Mouse (Mus musculus): ENCODE measurements around the gene Mrps6. TPM values are rescaled to one million over a fixed set of nuclear protein-coding genes. Genes with fewer than 3 reads are reported as not detected.
"Not testable (repeated sequence)": the region's sequence is repeated elsewhere in the genome, so short reads cannot be mapped to it uniquely, and the experiment has no call there.

Mrps6 gene
- total RNA-seq, 2 experiments from 2014 or later, result 14.4 to 41.0 TPM

DNA sequence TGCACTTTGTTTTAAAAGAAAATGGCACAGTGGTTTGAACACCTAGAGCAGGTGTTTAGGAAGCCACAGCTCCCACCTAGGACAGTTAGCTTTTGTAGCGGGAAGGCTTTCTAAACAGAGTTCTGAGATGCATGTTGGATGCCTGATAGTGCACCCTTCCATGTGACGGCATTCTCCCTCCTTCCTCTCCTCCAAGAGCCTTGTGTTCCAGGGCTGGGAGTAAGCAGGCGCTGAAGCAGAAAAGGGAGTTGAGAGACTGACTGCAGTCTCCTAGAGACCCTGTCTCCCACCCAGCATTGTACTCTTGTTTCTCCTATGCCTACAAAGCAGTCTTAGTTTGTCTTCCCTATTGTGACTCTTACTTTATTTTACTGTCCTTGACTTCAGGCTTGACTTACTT, 2.1 kb downstream of the Mrps6 start:
- no peak for ATAC-seq (replicated peaks; ENCODE audit: poor library complexity, severe bottlenecking)

DNA sequence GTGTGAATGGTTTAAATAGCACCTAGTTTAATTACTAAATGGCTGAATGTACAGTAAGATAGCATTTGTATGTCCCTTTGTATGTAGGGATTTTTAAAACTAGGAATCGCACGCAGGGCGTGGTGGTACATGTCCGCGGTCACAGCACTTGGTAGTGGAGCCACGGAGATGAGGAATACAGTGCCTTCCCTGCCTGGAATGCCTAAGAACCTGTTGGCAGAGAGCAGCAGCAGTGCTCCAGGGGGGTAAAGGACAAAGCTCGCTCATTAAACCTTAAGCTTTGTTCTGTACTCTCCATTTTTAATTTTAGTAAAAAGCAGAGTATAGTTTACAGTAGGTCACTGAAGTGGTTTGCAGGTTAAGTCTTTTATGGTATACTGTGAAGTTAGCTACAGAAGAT, 3.5 kb downstream of the Mrps6 start:
- ATAC-seq (replicated peaks; ENCODE audit: poor library complexity, severe bottlenecking), result no peak

DNA sequence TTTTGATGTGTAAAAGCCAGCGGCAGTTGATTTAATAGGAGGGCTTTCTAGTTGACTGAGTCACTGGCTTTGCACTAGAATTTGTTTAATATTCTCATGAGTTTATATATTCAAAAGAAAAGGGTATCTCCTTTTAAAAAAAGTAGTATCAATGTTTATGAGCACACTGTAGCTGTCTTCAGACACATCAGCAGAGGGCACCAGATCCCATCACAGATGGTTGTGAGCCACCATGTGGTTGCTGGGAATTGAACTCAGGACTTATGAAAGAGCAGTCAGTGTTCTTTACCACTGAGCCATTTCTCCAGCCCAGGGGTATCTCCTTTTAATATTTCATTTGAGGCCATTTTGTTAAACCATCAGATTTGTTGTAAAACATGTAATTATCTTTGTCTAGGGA, 4.8 kb downstream of the Mrps6 start:
- ATAC-seq (replicated peaks; ENCODE audit: poor library complexity, severe bottlenecking), result no peak

DNA sequence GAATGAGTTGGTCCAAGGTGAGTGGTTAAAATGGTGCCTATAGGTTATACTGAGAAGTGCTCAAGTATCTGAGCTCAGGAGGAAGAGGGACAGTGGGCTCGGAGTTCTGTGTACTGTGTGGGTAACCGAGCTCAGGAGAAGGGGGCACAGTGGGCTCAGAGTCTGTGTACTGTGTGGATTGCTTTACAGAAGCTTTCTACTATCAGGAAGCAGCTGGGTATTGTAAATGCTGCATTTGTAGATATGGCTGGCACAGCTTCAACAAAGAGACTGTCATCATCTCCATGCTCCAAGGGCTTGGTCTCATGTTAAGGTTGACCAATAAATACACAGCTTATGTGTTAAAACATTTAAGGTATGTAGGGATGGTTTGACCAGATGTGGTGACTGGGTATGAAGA, 6.7 kb downstream of the Mrps6 start:
- ATAC-seq (replicated peaks; ENCODE audit: poor library complexity, severe bottlenecking), result no peak

DNA sequence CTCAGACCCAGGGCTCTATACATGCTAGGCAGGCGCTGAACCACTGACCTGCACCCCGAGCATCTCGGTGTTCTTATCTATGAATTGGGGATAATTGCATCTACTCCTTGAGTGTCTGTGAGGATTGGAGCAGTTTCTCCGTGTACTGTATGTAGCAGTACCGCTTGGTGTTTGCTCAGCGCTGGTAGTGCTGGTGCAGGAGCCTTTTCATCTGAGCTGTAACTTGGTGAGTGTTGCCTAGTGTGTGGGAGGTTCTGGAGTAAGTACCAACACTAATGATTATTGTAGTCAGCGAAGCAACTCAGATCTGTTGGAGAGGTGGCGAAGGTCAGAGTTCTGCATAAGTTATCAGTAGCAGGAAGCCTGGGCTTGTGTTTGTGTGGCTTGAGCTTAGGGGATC, 12.3 kb downstream of the Mrps6 start:
- ATAC-seq (replicated peaks; ENCODE audit: poor library complexity, severe bottlenecking), result no peak

DNA sequence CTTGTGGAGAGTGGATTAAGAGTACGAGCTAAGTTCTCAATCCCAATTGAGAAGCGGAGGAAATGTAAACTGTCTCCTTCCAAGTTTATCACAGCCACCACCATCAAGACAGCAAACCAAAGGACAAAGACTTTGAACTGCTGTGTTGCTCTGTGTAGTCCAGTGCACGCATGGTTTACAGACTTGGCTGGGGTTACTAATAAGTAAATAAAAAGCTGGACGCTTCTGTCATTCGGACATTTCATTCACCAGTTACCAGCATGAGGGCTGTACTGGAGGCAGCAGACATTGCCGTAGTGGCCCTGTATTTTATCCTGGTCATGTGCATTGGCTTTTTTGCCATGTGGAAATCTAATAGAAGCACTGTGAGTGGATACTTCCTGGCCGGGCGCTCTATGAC, 18.7 kb downstream of the Mrps6 start:
- ATAC-seq (replicated peaks; ENCODE audit: poor library complexity, severe bottlenecking), result no peak

DNA sequence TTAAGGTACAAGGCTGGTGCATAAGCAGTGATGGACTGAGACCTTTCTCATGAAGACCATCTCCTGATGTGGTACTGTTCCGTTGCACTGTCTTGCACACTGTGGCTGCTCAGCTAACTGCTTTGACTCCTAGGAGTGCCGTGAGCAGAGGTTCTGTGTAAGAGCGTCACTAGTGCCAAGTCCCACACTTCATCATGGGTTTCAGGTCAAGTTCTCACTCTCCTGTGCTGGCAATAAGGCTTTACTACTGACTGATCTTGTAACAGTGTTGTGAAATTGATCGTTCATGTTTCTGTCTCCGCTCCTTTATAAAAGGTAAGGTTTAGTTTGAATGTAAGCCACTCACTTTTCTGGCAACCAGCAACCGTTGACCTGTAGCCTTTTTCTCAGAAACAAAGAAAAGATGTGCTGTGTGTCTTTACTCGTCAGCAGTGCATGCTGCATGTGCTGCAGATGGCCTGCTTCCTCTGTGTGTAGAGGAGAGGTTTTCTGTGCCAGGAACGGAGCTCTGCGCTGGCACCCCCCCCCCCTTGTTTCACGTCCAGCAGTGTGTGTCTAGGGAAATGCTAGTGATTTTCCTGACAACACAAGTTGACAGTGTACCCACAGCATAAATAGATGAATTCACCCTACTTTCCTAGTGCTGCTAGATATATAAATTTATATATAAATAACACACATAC, 25.8 kb downstream of the Mrps6 start:
- no peak for ATAC-seq (replicated peaks; ENCODE audit: poor library complexity, severe bottlenecking)

DNA sequence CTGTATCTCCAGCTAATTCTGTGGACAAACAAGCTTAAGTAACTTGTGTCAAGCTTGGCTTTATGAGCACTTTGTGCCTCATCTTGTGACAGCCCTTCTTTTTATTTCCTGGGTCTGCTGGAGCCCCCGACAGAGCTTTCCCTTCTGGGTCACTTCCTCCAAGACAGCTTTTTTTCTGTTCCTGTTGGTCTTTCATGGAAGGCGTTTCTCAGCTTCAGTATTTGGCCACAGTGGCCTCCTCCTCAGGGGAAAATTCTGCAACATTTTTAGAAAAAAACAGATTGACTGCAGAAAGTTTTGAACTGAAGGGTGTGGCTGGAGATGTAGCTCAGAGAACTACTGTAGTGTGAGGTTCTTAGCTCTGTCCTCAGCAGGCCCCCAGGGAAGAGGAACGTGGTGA, 31.2 kb downstream of the Mrps6 start:
- ATAC-seq (replicated peaks; ENCODE audit: poor library complexity, severe bottlenecking), result peak; percentile 67

DNA sequence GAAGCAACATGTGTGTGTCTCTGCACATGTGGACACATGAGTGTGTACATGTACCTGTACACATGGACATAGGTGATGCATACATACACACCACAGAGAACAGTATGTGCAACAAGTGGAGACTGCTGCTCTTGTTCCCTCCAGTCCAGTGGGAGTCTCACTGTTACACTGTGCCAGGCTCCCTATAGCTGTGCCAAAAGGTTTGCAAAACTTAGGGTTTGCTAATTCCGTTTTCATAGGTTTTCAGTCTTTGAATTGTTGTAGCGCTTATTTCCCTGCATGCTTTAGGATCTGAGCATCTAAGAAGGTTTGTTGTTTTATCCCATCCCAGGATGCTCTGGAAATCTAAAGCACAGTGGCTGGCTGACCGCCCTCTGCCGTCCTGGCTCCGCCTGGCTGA, 33.8 kb downstream of the Mrps6 start:
- no peak for ATAC-seq (replicated peaks; ENCODE audit: poor library complexity, severe bottlenecking)

DNA sequence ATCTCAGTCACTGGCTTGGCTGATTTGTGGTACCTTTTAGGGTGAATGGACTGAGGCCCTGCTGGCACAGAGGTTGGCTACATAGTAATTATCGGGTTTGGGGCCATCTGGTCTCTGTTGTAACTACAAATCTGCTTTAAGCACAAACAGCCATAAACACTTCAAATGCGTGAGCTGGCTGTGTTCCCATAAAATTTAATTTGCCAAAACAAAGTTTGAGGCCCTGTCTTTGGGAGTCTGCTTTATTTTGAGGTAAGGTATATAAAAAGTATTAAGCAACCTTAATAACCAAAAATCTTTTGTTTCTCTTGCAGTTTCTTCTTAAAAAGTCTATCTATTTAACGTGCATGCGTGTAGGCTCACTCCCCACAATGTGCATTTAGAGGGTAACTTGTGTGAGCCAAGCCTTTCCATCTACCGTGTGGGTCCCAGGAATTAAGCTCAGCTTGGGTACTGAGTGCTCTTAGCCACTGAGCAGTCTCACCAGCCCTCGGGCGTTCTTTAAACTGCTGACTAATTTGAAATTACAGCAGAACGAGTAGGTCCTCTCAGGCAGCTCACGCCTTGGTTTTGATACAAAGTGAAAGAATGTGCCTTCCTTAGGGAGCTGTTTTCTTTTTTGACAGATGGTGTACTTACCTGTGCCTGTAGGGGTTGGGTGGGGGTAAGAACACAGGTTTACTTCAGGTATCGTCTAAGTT, 40.4 kb downstream of the Mrps6 start:
- ATAC-seq (replicated peaks; ENCODE audit: poor library complexity, severe bottlenecking), result no peak

DNA sequence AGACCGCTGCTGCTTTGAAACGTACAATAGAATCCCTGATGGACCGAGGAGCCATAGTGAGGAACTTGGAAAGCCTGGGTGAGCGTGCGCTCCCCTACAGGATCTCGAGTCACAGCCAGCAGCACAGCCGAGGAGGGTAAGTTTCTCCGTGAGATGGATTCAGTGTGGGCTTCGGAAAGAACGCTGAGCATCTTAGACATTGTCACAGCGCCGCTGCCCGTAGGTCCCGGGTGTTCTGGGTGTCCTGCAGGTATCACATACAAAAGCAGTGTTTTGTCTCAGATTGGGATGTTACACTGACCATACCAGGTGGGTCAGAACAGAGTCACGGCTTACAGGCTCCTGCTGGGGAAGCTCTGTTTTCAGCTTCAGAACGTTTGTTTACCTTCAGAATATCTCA, 41.5 kb downstream of the Mrps6 start:
- no peak for ATAC-seq (replicated peaks; ENCODE audit: poor library complexity, severe bottlenecking)

DNA sequence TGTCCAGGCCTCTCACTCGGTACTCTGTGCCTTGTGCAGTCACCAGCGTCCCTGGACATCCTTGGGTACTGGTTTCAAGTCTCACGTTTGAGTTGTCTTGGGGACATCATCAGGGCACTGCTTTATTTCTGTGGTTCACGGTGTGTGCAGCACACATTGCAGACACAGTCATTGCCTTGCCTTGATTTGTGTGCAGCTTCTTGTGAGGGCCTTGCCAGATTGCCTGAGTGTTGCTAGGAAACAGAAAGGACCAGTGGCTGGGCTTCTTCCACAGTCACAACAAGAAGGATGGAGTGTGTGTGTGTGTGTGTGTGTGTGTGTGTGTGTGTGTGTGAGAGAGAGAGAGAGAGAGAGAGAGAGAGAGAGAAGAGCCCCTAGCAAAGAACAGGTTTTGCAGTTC, 42.0 kb downstream of the Mrps6 start:
- ATAC-seq (replicated peaks; ENCODE audit: poor library complexity, severe bottlenecking), result no peak

DNA sequence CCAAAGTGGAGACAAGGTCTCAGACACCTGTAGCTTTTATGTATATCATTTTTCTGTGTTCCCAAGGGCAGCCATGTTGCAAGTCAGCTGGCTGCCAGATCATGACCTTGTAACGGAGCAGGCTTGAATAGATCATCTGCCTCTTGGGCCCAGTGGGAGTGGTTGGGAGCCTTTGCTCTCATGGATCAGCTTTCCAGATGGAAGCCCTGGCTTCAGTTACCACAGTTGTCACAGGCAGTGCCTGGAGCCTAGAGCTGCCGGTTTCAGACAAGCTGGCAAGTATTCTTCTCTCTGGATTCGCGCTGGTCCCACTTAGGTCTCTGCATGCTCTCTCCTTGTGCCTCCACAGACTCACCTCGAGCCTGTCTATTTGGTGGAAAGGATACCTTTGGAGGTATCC, 44.0 kb downstream of the Mrps6 start:
- no peak for ATAC-seq (replicated peaks; ENCODE audit: poor library complexity, severe bottlenecking)

DNA sequence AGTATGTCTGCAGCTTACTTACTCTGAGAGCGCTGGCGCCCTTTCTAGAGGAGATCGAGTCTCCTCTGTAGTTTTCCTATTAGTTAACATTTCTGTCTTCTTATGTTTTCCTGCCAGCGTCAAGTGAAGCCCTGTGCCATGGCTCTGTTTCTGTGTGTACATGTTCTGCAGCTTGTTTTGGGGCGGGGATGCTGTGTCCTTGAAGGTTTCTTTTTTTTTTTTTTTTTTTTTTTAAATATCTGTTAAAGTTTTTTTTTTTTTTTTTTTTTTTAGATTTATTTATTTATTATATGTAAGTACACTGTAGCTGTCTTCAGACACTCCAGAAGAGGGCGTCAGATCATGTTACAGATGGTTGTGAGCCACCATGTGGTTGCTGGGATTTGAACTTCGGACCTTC, 44.9 kb downstream of the Mrps6 start:
- not testable (repeated sequence) for ATAC-seq (replicated peaks; ENCODE audit: poor library complexity, severe bottlenecking)

DNA sequence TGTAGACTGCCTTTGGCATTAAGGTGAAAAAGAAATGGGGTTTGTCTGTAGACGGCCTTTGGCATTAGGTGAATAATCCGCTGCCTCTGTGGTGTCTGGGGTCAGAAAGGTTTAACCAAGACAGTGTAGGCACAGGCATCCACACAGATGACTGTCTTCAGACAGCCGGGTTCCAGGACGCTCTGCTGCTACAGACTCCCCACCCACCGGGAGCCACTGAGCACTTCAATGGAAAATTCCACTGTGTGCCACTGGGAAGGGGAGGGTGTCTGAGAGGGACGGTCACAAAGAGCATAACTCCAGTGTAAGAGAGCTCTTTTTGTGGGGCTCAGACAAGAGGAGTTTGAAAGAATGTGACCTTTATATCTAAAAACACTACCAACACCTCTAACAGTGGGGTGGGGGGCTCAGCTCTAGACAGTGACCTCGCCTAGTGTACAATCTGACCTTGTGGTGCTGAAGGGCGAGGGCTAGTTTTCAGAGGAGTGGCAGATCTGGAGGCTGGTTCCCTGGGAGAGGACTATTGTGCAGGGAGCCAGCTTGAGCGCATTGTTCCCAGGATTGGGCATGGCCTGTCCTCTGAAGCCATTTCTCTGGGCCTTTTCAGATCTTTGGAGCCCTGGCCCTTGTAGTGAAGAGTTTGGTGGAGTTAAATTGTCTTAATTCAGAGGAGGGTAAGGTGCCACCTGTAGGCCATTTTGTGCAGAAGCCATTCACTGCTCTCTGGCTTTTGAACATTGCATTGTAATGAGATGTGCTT, 45.7 kb downstream of the Mrps6 start:
- ATAC-seq (replicated peaks; ENCODE audit: poor library complexity, severe bottlenecking), result no peak

DNA sequence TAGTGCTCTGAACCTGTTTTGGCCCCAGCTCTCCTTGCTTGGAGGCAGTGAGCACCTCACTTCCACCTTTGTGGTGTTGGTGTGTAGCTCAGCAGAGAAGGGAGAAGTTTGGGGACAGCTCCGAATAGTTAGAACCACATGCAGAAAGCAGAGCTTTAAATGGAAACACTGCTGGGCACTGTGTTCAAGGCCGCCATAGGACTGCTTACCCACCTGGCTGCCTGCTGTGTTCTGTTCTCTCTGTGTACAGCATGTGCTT, 46.2 kb downstream of the Mrps6 start:
- ATAC-seq (replicated peaks; ENCODE audit: poor library complexity, severe bottlenecking), result no peak

DNA sequence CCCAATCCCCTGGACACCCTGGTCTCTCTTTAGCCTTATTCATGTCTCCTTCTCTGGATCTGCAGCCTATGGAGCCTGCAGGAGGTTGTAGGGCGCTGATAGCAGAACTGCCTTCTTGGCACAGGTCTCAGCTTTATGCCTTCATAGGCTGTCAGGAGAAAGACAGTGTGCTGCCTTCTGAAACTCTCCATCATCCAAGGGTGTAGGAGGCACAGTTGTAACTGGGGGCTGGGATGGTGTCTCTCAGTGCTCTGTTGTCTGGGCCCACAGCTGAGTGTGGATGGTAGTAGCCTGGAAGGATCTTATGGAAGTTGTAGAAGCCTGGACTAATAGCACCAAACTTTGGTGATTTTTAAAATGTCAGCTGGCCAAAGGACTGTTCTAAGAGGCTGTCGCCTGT, 46.9 kb downstream of the Mrps6 start:
- ATAC-seq (replicated peaks; ENCODE audit: poor library complexity, severe bottlenecking), result no peak

DNA sequence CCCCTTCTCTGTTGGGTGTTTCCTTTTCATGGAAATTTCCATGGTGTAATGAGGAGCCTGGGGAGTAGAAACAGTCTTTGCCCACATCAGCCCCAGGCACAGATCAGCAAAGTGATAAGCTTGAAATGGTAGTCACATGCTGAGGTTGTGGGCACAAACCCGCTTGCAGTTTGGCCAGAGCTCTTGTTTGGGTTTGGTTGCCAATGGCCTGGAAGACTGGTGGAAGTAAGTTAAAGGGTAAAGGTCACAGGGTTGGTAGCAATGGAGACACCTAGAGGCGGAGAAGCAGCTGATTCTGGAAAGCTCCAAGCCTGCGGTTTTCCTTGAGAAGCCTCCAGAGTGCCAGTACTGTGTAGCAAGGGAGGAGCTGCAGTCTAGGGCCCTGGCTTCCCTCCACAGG, 47.6 kb downstream of the Mrps6 start:
- ATAC-seq (replicated peaks; ENCODE audit: poor library complexity, severe bottlenecking), result no peak

DNA sequence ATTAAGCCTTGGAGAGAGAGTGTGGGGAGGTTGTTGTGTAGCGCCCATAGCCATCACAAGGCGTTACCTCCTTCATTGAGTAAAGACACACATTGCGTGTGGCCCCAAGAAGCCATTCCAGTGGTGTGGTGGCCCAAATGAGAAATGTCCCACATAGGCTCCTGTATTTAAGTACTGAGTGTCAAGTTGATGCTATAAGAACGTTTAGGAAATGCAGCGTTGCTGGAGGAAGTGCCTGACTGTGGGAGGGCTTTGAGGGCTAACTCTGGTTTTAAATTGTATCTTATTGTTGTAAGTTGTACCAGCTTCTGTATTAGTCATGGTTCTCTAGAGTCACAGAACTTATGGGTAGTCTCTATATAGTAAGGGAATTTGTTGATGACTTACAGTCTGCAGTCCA, 49.3 kb downstream of the Mrps6 start:
- ATAC-seq (replicated peaks; ENCODE audit: poor library complexity, severe bottlenecking), result no peak

DNA sequence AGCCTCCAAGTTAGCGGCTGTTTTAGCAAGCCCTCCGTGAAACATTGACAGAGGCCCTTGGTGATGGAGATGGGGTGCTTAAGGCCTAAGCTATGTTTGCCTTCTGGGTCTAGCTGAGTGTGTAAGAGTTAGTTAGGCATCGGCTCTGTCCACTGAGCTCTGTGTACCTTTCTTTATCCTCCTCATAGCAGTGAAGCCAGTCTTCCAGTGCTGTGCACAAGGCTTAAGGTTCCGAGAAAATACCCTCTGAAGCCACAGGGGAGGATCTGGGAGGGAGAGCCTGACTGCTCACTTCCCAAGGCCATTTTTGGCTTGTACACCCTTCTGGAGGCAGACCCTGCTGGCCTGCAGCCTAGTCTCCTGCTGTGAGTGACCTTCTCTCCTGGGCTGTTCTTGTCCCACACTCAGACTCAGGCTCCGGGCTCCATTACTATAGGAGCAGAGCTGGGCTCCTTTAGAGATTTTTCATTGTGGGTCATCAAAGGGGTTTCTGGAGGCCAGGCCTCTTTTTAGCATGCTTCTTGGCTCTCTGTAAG, 56.7 kb downstream of the Mrps6 start:
- no peak for ATAC-seq (replicated peaks; ENCODE audit: poor library complexity, severe bottlenecking)

DNA sequence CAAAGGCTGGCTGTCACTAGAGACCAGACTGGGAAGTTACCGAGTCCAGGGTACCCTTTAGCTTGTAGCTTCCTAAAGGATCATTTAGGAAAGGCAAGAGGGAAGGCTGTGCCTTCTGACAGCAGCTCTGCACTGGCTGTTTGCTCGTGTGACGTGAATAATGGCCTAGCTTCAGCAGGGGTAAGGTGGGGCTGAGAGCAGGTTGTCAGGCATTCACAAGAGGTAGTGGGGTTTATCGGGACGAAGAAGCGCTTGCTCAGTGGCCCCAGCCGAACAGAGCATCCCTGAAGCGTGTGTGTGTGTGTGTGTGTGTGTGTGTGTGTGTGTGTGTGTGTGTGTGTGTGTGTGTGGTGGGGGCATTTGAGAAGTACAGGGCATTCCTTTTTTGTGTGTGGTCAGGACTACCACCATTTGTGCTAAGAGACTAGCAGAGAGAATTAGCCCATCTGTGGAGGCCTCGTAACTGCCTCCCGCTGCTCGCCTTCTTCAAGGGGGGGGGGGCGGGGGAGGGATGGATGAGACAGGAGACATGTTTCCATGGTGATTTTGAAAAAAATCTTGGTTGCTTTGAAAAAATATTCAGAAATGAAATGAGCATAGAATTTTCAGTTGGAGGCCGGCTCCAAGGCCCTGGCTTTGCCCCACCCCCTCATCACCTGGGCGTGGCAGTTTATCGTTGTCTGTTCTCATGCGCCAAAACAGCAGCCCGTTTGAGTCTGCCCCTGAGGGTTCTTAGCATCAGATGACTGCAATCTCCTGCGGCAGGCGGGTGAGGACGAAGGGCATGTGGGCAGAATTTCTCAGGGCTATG, 57.7 kb downstream of the Mrps6 start:
- ATAC-seq (replicated peaks; ENCODE audit: poor library complexity, severe bottlenecking), result no peak
